Mouse (Mus musculus): ENCODE data around the gene Ptpn4. TPM values are rescaled to one million over a fixed set of nuclear protein-coding genes. Genes with fewer than 3 reads are reported as not detected.

The Ptpn4 gene
- polyA plus RNA-seq, 1 experiment = 1.0 TPM

DNA sequence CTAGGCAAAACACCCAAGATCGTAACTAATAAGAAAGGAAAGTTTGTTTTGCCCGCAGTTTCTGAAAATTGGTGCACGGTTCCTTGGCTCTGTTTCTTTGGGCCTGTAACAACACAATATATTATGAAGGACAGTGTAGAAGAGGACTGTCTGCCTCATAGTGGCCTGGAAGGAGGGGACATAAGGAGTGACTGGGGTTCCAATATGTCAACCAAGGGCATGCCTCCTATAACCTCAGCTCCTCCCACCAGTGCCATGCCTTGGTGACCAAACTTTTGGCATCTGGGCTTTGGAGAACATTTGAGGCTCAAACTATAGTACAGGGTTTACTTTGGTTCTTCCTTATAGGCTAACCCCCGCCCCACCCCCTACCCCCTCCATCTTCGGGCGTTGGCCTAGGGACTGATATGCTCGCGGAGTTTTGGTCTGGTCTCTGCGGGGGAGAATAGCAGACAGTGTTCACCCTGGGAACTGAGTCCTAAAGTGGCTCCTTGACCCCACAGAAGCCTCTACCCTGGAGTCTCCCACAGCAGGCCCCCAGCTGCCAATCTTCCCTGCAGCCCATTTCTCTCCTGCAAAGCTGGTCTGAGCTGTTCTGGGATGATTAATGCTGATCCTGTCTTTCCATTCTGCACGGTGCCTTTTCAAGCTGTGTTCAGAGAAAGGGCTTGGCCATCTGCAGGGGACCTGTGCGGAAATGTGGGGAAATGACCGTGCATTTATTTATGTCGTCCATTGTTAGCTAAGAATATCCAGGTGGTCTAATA, 31.2 kb upstream of the Ptpn4 start:
- no peak for TF ChIP-seq CEBPB (IDR thresholded peaks at IDR 0.05; ENCODE audit: low read depth)
- TF ChIP-seq USF1 (IDR thresholded peaks at IDR 0.05; ENCODE audit: low read depth) = no peak
- no peak for TF ChIP-seq MYOG (IDR thresholded peaks at IDR 0.05; ENCODE audit: control insufficient read depth, extremely low read depth, insufficient read length)
- no peak for TF ChIP-seq FOSL1 (IDR thresholded peaks at IDR 0.05; ENCODE audit: insufficient read depth, low read length, poor library complexity, severe bottlenecking)
- TF ChIP-seq MAX (IDR thresholded peaks at IDR 0.05) = no peak
- TF ChIP-seq CTCF (IDR thresholded peaks at IDR 0.05; ENCODE audit: control insufficient read depth, insufficient read depth, insufficient read length) = no peak
- TF ChIP-seq MYOD1 (IDR thresholded peaks at IDR 0.05; ENCODE audit: control insufficient read depth, insufficient read length, low read depth) = no peak
- H3K27me3 ChIP-seq (ENCODE audit: control insufficient read depth, insufficient read depth, insufficient read length) = peaks cover 5% of the 10 kb centered on the region
- no peaks in the 10 kb centered on the region for H3K79me3 ChIP-seq (ENCODE audit: low read depth)
- no peak overlapping the region for H3K4me3 ChIP-seq (ENCODE audit: insufficient read depth, poor library complexity, severe bottlenecking)
- no peak overlapping the region for H3ac ChIP-seq (ENCODE audit: control insufficient read depth, insufficient read length, low read depth)
- no peaks in the 10 kb centered on the region for H3K79me2 ChIP-seq (ENCODE audit: control insufficient read depth, insufficient read depth)
- H3K36me3 ChIP-seq (ENCODE audit: control insufficient read depth, insufficient read depth) = no peaks in the 10 kb centered on the region

DNA sequence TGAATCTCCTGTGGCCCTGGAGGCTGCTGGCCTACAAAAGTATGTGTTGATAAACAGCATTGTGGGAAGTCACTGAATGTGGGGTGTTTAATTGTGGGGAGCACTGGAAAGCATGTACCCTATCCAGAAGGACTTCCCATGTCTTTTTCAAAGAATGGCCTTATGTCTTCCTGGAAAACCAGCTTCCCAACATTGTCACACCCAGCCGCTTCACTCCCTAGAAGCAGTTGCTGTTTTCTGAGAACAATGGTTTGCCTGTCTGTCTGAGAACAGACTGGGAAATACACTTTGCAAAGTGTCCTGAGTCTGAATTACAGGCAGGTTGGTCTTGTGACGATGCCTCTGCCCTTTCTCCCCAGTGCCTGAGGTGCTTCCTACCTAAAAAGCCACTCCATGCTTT, 29.9 kb upstream of the Ptpn4 start:
- Histone ChIP-seq H3K4me3 (ENCODE audit: insufficient read depth, poor library complexity, severe bottlenecking) (no peak overlapping the region), H3K79me2 (ENCODE audit: control insufficient read depth, insufficient read depth) (no peaks in the 10 kb centered on the region), H3K27me3 (ENCODE audit: control insufficient read depth, insufficient read depth, insufficient read length) (peaks cover 5% of the 10 kb centered on the region), H3ac (ENCODE audit: control insufficient read depth, insufficient read length, low read depth) (no peak overlapping the region), H3K79me3 (ENCODE audit: low read depth) (no peaks in the 10 kb centered on the region), H3K36me3 (ENCODE audit: control insufficient read depth, insufficient read depth) (no peaks in the 10 kb centered on the region)
- TF ChIP-seq CEBPB (IDR thresholded peaks at IDR 0.05; ENCODE audit: low read depth) (no peak), CTCF (IDR thresholded peaks at IDR 0.05; ENCODE audit: control insufficient read depth, insufficient read depth, insufficient read length) (no peak), USF1 (IDR thresholded peaks at IDR 0.05; ENCODE audit: low read depth) (no peak), FOSL1 (IDR thresholded peaks at IDR 0.05; ENCODE audit: insufficient read depth, low read length, poor library complexity, severe bottlenecking) (no peak), MAX (IDR thresholded peaks at IDR 0.05) (no peak), MYOD1 (IDR thresholded peaks at IDR 0.05; ENCODE audit: control insufficient read depth, insufficient read length, low read depth) (no peak), MYOG (IDR thresholded peaks at IDR 0.05; ENCODE audit: control insufficient read depth, extremely low read depth, insufficient read length) (no peak)

DNA sequence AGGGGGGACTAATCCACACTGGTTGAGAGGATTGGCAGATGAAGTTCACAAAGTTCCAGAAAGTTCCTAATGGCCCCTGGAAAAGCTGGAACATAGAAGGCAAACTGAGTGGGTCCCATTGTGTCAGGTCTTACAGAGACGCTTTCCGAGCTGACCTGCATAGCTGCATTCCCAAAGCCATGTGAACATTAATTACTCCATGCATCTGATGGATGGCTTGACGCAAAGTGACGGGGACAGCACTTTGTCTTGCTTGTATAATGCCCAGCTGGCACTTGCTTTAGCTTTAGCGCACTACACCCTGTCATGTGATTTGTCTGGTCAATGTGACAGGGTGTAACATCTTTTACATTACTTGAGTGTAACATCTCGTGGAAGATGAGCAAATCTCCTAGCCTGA, 27.9 kb upstream of the Ptpn4 start:
- no peaks in the 10 kb centered on the region for H3K36me3 ChIP-seq (ENCODE audit: control insufficient read depth, insufficient read depth)
- no peak overlapping the region for H3K4me3 ChIP-seq (ENCODE audit: insufficient read depth, poor library complexity, severe bottlenecking)
- no peak for TF ChIP-seq CTCF (IDR thresholded peaks at IDR 0.05; ENCODE audit: control insufficient read depth, insufficient read depth, insufficient read length)
- TF ChIP-seq USF1 (IDR thresholded peaks at IDR 0.05; ENCODE audit: low read depth) = no peak
- no peak for TF ChIP-seq MYOG (IDR thresholded peaks at IDR 0.05; ENCODE audit: control insufficient read depth, extremely low read depth, insufficient read length)
- no peak for TF ChIP-seq CEBPB (IDR thresholded peaks at IDR 0.05; ENCODE audit: low read depth)
- no peak for TF ChIP-seq FOSL1 (IDR thresholded peaks at IDR 0.05; ENCODE audit: insufficient read depth, low read length, poor library complexity, severe bottlenecking)
- no peaks in the 10 kb centered on the region for H3K79me2 ChIP-seq (ENCODE audit: control insufficient read depth, insufficient read depth)
- no peaks in the 10 kb centered on the region for H3K79me3 ChIP-seq (ENCODE audit: low read depth)
- no peak overlapping the region for H3ac ChIP-seq (ENCODE audit: control insufficient read depth, insufficient read length, low read depth)
- peaks cover 5% of the 10 kb centered on the region for H3K27me3 ChIP-seq (ENCODE audit: control insufficient read depth, insufficient read depth, insufficient read length)

DNA sequence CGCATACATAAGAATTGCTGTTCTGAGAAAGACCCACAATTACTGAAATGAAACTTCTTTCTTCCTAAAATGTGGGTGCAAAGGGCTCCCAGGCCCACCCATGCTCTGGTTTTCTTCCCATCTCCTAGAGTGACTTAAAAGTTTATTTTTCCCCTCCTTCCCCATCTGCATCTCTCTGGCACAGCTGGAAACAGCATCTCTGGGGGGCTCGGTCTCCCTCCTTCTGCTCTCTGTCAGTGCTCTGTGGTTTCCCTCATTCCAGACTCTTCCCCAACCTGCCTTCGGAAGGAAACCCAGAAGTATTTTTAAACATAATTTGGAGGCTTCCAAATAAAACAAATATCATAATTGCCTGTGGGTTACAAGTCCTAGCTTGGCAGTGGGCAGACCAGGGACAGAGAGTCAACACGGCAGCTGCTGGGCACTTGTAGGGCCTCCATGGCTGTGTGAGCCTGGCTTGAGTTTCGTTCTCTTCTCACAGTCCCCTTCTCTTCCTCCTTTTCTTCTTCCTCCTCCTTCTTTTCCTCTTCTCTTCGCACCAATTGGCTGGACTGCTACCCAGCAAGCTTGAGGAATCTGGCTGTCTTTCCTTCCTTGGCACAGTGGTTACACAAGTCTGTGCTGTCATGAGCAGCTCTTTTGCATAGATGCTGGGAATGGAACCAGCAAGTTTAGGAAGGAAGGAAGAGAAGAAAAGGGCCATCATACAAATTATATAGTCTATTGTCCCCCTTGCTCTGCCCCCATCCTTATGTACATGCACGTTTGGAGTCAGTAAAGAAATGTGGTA, 26.3 kb upstream of the Ptpn4 start:
- no peak overlapping the region for H3ac ChIP-seq (ENCODE audit: control insufficient read depth, insufficient read length, low read depth)
- no peaks in the 10 kb centered on the region for H3K79me3 ChIP-seq (ENCODE audit: low read depth)
- no peak for TF ChIP-seq USF1 (IDR thresholded peaks at IDR 0.05; ENCODE audit: low read depth)
- TF ChIP-seq MAX (IDR thresholded peaks at IDR 0.05) = no peak
- no peak for TF ChIP-seq FOSL1 (IDR thresholded peaks at IDR 0.05; ENCODE audit: insufficient read depth, low read length, poor library complexity, severe bottlenecking)
- TF ChIP-seq CTCF (IDR thresholded peaks at IDR 0.05; ENCODE audit: control insufficient read depth, insufficient read depth, insufficient read length) = no peak
- no peak for TF ChIP-seq MYOG (IDR thresholded peaks at IDR 0.05; ENCODE audit: control insufficient read depth, extremely low read depth, insufficient read length)
- no peak for TF ChIP-seq CEBPB (IDR thresholded peaks at IDR 0.05; ENCODE audit: low read depth)
- TF ChIP-seq MYOD1 (IDR thresholded peaks at IDR 0.05; ENCODE audit: control insufficient read depth, insufficient read length, low read depth) = no peak
- H3K4me3 ChIP-seq (ENCODE audit: insufficient read depth, poor library complexity, severe bottlenecking) = no peak overlapping the region
- no peaks in the 10 kb centered on the region for H3K36me3 ChIP-seq (ENCODE audit: control insufficient read depth, insufficient read depth)
- H3K79me2 ChIP-seq (ENCODE audit: control insufficient read depth, insufficient read depth) = no peaks in the 10 kb centered on the region
- H3K27me3 ChIP-seq (ENCODE audit: control insufficient read depth, insufficient read depth, insufficient read length) = peaks cover 5% of the 10 kb centered on the region

DNA sequence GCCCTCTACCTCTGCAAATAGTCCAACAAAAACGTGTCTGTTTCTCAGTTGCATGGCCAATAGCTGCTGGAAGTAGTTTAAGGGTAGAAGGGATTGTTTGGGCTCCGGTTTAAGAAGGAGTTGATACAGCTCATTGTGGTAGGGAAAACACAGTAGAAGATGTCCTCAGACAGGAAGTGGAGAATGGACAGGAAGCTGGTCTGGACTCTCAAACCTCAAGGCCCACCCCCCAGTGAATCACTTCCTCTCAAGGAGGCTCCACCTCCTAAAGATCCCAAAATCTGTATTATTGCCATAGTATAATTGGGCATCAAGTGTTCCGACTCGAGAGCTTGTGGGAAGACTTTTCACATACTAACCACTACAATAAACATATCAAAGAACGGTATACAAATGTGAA, 22.2 kb upstream of the Ptpn4 start:
- no peaks in the 10 kb centered on the region for H3K27me3 ChIP-seq (ENCODE audit: control insufficient read depth, insufficient read depth, insufficient read length)
- H3ac ChIP-seq (ENCODE audit: control insufficient read depth, insufficient read length, low read depth) = no peak overlapping the region
- H3K79me2 ChIP-seq (ENCODE audit: control insufficient read depth, insufficient read depth) = no peaks in the 10 kb centered on the region
- H3K4me3 ChIP-seq (ENCODE audit: insufficient read depth, poor library complexity, severe bottlenecking) = no peak overlapping the region
- no peaks in the 10 kb centered on the region for H3K36me3 ChIP-seq (ENCODE audit: control insufficient read depth, insufficient read depth)
- TF ChIP-seq CEBPB (IDR thresholded peaks at IDR 0.05; ENCODE audit: low read depth) (no peak), FOSL1 (IDR thresholded peaks at IDR 0.05; ENCODE audit: insufficient read depth, low read length, poor library complexity, severe bottlenecking) (no peak), MAX (IDR thresholded peaks at IDR 0.05) (no peak), CTCF (IDR thresholded peaks at IDR 0.05; ENCODE audit: control insufficient read depth, insufficient read depth, insufficient read length) (no peak), MYOD1 (IDR thresholded peaks at IDR 0.05; ENCODE audit: control insufficient read depth, insufficient read length, low read depth) (no peak), MYOG (IDR thresholded peaks at IDR 0.05; ENCODE audit: control insufficient read depth, extremely low read depth, insufficient read length) (no peak), USF1 (IDR thresholded peaks at IDR 0.05; ENCODE audit: low read depth) (no peak)
- H3K79me3 ChIP-seq (ENCODE audit: low read depth) = no peaks in the 10 kb centered on the region

All from C2C12 (cell line).